Mouse (Mus musculus): ENCODE data around the gene Dhrs1. TPM values are rescaled to one million over a fixed set of nuclear protein-coding genes. Genes with fewer than 3 reads are reported as not detected.

The Dhrs1 gene
- total RNA-seq, 1 experiment from 2014 or later, result 28.0 TPM

DNA sequence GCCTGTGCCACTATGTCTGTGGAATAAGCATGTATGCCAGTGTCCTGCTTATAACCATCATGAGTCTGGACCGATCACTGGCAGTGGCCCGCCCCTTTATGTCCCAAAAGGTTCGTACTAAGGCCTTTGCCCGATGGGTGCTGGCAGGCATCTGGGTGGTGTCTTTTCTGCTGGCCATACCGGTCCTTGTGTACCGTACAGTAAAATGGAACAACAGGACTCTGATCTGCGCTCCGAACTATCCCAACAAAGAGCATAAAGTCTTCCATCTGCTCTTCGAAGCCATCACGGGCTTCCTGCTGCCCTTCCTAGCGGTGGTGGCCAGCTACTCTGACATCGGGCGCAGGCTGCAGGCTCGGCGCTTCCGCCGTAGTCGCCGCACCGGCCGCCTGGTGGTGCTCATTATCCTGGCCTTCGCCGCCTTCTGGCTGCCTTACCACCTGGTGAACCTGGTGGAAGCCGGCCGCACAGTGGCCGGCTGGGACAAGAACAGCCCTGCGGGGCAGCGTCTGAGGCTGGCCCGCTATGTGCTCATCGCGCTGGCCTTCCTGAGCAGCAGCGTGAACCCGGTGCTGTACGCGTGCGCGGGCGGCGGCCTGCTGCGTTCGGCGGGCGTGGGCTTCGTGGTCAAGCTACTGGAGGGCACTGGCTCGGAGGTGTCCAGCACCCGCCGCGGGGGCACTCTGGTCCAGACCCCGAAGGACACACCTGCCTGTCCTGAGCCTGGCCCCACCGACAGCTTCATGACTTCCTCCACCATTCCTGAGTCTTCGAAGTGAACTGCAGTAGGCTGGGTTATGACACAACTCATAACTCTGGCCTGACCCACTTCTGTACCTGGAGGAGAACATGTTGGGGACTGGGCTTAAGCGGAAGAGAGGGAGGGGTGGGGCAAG lies 22.3 kb upstream of the Dhrs1 start:
- peak; percentile 53 for ATAC-seq (ENCODE audit: extremely low read depth, insufficient number of reproducible peaks, low FRiP score, poor library complexity, severe bottlenecking)

DNA sequence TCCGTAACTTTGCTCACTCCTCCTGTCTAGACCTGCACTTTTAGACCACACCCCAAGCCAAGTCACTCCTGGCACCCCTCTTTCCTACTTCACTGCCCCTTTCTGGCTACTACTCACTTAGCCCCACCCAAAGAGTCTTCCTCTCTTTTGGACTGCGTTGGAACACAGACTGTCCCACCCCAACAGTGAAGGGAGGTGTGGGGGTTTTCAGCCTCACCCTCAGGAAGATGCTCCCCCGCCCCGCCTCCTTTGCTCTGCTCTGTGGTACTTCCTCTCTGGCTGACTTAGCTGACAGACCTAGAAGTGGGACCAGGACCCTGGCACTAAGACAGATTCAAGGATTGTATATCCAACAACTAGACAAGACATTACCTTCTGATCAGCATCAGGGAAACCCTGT lies 20.2 kb upstream of the Dhrs1 start, which contains the start of gene Ltb4r1:
Gene Ltb4r1, plus strand, starts transcription at position 267 of the 400 bp plus-strand sequence.
- ATAC-seq (ENCODE audit: extremely low read depth, insufficient number of reproducible peaks, low FRiP score, poor library complexity, severe bottlenecking), result peak; percentile 14; the same call in 1 of the 2 replicates

DNA sequence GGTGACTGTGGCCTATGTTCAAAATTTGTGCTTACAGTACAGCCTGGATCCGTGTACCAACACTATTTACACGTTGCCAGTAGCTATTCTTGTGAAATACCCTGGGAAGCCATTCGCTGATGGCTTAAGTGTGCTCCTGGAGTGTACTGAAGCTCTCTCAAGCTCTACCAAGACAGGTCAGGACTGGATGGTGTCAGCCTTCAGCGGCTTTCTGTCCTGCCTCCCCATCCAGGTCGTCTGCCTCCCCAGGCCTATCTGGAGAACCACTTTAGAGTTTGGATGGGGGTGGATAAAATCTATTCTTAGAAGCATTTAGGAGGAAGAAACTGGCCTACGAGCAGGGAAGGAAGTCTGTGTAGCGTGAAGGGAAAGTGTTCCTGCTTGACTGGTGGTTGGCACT lies 17.7 kb upstream of the Dhrs1 start:
- ATAC-seq (ENCODE audit: extremely low read depth, insufficient number of reproducible peaks, low FRiP score, poor library complexity, severe bottlenecking), result no peak

DNA sequence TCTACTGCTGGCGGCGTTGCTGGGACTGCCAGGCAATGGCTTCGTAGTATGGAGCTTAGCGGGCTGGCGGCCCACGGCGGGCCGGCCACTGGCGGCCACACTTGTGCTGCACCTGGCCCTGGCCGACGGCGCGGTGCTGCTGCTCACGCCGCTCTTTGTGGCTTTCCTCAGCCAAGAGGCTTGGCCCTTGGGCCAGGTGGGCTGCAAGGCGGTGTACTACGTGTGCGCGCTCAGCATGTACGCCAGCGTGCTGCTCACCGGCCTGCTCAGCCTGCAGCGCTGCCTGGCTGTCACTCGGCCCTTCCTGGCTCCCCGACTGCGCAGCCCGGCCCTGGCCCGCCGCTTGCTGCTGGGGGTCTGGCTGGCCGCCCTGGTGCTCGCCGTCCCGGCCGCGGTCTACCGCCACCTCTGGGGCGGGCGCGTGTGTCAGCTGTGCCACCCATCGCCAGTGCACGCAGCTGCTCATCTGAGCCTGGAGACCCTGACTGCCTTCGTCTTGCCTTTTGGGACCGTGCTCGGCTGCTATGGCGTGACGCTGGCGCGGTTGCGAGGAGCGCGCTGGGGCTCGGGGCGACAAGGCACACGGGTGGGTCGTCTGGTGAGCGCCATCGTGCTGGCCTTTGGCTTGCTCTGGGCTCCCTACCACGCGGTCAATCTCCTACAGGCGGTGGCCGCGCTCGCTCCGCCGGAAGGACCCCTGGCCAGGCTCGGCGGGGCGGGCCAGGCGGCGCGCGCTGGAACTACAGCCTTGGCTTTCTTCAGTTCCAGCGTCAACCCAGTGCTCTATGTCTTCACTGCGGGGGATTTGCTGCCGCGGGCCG lies 16.7 kb upstream of the Dhrs1 start:
- no peak for ATAC-seq (ENCODE audit: extremely low read depth, insufficient number of reproducible peaks, low FRiP score, poor library complexity, severe bottlenecking)

DNA sequence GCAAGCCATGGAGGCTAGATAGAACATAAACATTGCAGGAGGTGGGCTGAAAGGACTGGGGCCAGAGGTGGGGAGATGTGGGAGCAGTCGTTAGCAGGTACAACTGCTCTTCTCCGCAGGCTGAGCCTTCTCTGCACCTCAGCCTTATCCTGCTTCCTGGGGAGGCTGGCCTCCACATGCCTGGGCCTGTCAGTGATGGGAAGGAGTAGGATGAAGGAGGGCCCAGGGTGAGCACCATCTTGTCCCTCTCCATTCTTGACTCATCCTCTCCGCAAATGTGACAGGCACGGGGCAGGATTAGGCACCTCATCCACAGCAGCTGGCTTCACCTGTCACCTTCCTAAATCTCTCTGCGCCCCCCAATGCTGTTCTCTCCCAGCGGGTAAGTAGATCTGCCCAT lies 15.7 kb upstream of the Dhrs1 start, which contains the start of gene Ltb4r2:
Gene Ltb4r2, plus strand, starts transcription at position 266 of the 400 bp plus-strand sequence.
- ATAC-seq (ENCODE audit: extremely low read depth, insufficient number of reproducible peaks, low FRiP score, poor library complexity, severe bottlenecking), result no peak

DNA sequence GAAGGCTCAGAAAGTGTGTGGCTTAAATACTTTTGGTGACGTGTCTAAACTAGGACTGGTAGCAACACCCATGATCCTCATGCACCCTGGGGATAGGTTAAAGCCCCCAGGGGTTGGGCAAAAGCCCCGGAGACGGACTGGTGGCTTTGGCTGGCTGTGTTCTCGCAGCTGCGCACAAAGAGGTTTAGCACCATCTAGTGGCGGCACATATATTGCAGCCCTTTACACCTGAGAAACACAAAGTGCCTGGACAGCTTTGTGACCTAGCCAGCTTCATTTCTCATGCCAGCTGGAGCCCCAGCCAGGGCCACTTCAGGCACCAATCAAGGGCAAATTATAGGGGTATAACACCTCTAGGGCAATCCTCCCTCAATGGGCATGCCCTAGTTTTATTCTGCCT lies 14.7 kb upstream of the Dhrs1 start:
- ATAC-seq (ENCODE audit: extremely low read depth, insufficient number of reproducible peaks, low FRiP score, poor library complexity, severe bottlenecking), result peak; percentile 43

DNA sequence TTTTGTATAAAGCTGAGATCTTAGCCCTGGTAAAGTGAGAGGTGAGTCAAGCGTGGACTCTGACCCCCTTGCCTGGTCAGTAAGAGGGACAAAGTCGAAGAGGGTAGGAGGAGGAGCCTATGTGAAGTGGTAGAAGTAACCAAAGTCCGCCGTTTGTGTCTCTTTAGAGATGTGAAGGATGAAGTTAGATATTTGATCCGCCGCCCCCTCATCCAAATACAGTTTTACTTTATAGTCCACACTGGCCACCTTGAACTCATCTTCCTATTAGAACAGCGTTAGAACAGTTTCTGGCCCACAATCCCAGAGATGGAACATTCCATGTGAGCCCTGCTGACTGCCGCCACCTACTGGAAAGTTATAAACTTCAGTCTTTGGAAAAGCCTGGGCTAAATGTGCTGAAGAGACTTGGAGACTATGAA lies 12.9 kb upstream of the Dhrs1 start, which contains the start of gene Cideb:
Gene Cideb, minus strand, starts transcription at position 96 of the 422 bp plus-strand sequence.
- ATAC-seq (ENCODE audit: extremely low read depth, insufficient number of reproducible peaks, low FRiP score, poor library complexity, severe bottlenecking), result no peak

DNA sequence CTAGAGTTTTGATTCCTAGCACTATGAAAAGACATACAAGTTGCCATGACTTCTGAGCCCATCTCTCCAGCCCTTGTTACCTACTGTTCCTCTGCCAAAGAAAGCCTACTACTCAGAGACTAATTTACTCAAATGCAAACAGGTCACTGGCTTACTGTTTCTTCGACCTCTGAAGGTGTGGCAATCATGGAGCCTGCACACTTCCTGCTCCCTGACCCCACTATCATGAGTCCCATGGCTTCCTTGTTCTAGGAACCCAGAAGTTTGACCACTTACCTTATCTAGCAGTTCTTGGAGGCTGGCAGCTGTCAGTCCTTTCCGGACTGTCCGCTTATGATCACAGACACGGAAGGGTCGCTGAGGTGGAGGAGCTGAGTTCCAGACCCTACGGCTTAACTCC lies 12.1 kb upstream of the Dhrs1 start:
- no peak for ATAC-seq (ENCODE audit: extremely low read depth, insufficient number of reproducible peaks, low FRiP score, poor library complexity, severe bottlenecking)

DNA sequence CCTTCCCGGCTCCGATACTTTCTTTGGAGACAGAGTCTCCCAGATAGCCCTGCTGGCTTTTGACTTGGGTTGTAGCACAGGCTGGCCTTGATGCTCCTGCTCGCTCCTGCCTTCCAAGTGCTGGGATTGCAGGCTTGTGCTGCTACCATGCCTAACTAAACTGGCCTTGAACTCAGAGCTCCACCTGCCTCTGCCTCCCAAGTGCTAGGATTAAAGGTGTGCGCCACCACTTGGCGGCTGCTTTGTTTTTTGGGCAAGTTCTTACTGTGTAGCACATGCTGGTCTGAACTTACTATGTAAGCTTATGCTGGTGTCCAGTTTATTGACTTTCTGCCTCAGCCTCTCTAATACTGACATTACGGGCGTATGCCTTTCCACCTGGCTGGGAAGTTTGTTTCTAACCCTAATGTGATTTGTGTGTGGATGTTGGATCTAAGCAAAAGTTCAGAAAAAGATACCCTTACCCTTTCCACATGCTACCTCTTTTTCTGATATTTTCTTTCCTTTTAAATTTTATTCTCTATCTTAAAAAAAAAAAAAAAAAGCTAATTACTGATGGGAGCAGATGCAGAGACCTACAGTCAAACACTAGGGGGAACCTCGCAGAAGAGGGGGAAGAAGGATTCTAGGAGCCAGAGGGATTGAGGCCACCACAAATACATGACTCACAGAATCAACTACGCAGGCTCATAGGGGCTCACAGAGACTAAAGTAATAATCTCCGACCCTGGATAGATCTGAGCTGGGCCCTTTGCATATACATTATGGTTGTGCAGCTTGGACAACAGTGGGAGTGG lies 1.8 kb upstream of the Dhrs1 start:
- ATAC-seq (ENCODE audit: extremely low read depth, insufficient number of reproducible peaks, low FRiP score, poor library complexity, severe bottlenecking), result no peak

DNA sequence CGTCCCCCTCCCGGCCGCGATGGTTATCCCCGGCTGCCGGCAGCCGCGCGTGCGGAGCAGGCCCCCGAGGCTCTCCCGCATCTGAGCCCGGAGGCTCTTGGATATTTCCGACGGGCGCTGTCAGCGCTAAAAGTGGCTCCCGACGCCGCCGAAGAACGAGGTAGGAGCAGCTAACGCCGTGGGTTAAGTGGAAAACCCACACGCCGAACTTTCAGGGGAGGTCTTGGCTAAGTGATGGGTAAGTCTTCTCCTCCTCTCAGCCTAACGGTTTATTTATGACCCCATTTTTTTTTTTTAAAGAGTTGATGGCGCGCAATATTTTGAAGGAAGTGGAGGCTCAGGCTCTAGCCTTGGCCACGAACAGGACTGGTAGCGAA lies 359 bp upstream of the Dhrs1 start:
- ATAC-seq (ENCODE audit: extremely low read depth, insufficient number of reproducible peaks, low FRiP score, poor library complexity, severe bottlenecking), result no peak

DNA sequence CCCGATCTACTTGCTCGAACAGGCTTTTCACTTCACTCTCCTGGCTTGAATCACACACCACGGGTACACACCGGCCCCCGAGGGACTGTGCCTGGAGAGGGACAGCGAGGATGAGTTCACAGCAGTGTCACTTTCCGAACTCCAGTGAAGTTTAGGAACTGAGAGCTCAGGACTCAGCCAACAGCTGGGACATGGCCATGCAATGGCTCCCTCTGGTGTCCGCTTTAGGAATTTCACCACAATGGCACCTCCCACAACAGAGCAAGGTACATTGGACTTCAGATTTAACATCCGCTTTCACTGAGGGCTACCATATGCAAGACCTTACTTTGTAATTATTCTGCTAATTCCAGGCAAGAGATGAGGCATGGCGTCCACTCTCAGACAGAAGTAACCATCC lies 1.8 kb downstream of the Dhrs1 start:
- peak; percentile 85 for ATAC-seq (ENCODE audit: extremely low read depth, insufficient number of reproducible peaks, low FRiP score, poor library complexity, severe bottlenecking)

DNA sequence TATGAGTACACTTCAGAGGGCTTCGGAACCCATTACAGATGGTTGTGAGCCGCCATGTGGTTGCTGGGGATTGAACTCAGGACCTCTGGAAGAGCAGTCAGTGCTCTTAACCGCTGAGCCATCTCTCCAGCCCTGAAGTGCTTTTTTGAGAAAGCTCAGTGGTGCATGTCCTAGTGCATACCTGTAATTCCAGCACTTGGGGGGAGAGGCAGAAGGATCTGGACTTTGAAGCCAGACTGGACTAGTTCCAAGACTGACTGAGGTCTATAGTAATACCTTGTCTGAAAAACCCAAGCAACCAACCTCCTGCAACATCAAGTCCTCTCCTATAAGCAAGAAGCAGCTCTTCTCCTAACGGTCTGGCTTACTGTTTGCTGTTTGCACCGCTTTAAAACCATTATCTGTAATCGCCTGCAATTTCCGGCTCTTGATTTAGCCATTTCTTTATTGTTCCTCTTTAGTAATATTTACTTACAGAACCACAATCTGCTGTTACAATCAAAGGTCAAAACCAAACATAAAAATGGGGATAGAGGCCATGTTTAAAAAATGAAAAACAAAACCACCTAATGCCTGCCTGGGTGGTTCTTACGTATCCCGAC lies 8.3 kb downstream of the Dhrs1 start:
- ATAC-seq (ENCODE audit: extremely low read depth, insufficient number of reproducible peaks, low FRiP score, poor library complexity, severe bottlenecking), result no peak

DNA sequence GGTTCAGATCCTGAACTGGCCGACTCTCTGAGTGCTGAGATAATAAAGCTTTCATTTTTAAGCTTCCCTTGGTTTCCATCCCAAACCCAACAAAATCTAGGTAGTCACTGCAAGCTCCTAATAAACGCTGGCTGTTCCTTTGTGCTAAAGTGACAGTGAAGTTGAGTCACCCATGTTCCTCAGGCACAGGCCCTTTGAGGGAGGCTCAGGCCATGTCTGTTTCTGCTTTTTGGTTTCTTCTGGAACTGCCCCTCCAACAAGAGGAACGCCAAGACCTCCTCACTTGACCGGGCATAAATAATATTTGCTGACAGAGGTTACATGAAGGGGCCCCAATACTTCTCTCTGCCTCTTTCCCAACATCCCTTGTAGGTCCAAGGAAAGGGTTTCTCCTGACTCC lies 9.7 kb downstream of the Dhrs1 start:
- ATAC-seq (ENCODE audit: extremely low read depth, insufficient number of reproducible peaks, low FRiP score, poor library complexity, severe bottlenecking), result no peak

DNA sequence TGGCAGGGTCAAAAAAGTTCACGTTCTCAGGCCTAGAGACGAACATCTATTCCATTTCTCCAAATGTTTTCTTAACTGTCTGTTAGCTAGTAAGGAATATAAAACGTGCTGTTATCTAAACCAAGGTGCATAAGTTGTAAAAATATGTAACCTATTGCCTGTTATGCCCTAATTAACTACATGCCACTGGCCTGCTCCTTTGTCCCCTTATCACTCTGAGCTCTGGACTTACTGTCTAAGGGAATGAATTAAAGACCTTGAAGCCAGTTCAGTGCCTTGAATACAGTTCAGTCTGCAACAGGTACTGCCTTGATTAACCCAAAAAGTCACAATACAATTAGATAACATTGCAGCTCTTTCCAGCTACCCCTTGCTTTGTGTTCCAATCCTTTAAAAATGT lies 10.2 kb downstream of the Dhrs1 start:
- ATAC-seq (ENCODE audit: extremely low read depth, insufficient number of reproducible peaks, low FRiP score, poor library complexity, severe bottlenecking), result no peak

DNA sequence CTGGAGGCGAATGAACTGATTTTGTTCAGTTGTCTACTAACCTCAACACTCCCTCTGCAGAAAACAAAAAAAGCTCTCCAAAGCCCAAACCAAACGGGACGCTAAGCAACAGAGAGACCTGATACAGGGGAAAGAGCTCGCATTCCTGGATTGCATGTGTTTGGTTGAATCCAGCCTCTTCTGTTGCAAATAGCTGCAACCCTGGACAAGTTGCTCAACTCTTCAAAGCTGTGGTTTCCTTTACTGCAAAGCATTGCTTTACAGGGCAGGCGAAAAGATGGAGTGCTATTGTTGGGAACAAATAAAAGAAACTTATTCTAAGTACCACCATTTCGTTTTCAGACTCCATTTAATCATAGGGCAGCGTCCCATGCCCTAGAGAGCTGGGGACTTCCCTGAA lies 10.6 kb downstream of the Dhrs1 start:
- no peak for ATAC-seq (ENCODE audit: extremely low read depth, insufficient number of reproducible peaks, low FRiP score, poor library complexity, severe bottlenecking)

DNA sequence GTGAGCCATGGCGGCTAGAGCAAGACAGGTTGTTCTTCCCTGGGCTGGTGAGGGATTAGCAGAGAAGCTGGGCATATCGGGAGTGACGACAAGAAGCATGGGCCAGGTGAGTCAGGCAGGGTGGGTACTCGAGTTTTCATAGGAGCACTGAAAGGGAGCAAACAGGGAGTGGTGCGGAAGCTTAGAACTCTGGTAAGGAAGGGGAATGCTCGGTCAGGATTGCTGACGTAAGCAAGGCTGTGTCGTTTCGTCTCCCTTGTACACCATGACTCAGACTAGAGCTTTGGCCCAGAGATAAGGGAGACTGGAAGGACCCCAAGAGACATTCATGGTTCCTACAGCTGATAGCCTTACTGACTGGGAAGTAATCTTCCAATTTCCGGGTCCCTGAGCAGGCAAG lies 11.6 kb downstream of the Dhrs1 start:
- ATAC-seq (ENCODE audit: extremely low read depth, insufficient number of reproducible peaks, low FRiP score, poor library complexity, severe bottlenecking), result no peak

DNA sequence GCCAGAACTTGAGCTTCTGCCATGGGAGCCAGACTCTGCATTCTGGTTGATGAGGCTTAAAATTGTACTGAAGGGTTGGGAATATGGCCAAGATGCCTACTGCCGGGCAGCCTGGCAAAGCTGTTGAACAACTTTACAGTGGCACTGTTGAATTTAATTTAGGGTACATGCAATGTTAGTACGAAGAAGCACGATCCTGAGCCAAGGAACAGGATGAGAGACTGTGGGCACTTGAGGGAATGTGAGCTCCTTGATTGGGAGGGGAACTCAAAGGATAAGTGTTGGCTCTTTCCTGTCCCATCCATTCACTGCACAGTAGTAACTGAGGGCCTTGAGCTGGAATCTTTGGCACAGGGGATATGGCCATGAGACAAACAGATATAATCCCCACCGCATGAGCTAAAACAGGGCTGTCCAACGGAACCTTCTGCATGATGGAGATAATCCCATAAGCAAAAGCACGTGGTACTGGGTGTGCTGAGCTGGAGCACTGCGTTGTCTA lies 14.9 kb downstream of the Dhrs1 start:
- ATAC-seq (ENCODE audit: extremely low read depth, insufficient number of reproducible peaks, low FRiP score, poor library complexity, severe bottlenecking), result no peak

DNA sequence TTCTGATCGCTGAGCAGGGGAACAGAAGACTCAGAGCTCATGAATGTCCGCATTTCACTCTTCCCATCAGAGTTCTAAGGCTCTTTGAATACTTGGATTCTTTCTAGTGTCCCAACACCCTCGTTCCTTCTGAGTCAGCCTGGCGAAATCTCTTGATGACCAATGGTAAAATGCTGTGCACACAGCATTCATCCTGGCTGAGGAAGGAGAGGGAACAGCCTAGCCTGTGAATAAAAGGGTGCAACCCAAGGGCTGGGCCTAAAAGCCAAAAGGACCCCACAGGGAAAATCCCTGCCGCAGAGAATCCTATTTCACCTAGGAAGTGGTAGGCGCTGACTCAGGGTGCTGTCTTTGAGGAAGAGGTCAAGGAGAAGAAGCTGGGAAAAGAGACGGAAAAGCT lies 15.4 kb downstream of the Dhrs1 start:
- no peak for ATAC-seq (ENCODE audit: extremely low read depth, insufficient number of reproducible peaks, low FRiP score, poor library complexity, severe bottlenecking)

All from neutrophil, adult 5-6 weeks (primary cell).